Mouse (Mus musculus): ENCODE results near the gene Slit1. TPM values are rescaled to one million over a fixed set of nuclear protein-coding genes. Genes with fewer than 3 reads are reported as not detected.

Gene Slit1
- polyA plus RNA-seq, 1 experiment: 0.80 TPM

DNA sequence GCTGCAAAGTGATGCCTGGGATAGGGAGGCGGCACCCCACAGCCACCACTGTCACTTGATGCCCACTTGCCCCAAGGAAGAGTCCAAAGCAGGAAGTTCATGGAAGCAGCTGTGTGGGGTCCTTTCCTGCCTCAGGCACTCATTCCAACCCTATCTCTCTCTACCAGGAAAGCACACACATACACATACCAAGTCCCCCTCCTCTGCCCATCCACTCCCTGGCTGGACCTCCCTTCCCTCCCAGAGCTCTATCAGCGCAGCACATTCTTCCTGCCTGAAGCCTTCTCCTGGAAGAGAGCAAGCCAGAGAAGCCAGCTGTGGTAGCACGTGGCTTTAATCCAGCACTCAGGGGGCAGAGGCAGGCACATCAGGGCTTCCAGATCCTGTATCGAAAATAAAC lies 65.9 kb downstream of the Slit1 start:
- Histone ChIP-seq H3K4me2 (ENCODE audit: low read depth) (no peak overlapping the region), H3K27me3 (ENCODE audit: control insufficient read depth, insufficient read depth, insufficient read length) (no peaks in the 10 kb centered on the region), H3K79me2 (ENCODE audit: control insufficient read depth, insufficient read depth) (no peaks in the 10 kb centered on the region), H3K36me3 (ENCODE audit: control insufficient read depth, insufficient read depth) (no peaks in the 10 kb centered on the region), H3ac (ENCODE audit: control insufficient read depth, insufficient read length) (no peak overlapping the region), H3K4me3 (no peak overlapping the region)
- no peak for TF ChIP-seq TCF12 (IDR thresholded peaks at IDR 0.05; ENCODE audit: insufficient read depth, poor library complexity, severe bottlenecking)
- no peak for TF ChIP-seq MYOD1 (IDR thresholded peaks at IDR 0.05; ENCODE audit: control insufficient read depth in 1 of 3, insufficient read length in 2 of 3, low read depth in 2 of 3)
- TF ChIP-seq POLR2A (IDR thresholded peaks at IDR 0.05; ENCODE audit: insufficient read length, low read depth): no peak
- no peak for TF ChIP-seq POLR2AphosphoS2 (IDR thresholded peaks at IDR 0.05; ENCODE audit: insufficient read length, low read depth)
- TF ChIP-seq USF1 (IDR thresholded peaks at IDR 0.05; ENCODE audit: low read depth): no peak
- TF ChIP-seq SRF (IDR thresholded peaks at IDR 0.05; ENCODE audit: control insufficient read depth, insufficient read length, low read depth): no peak
- TF ChIP-seq REST (IDR thresholded peaks at IDR 0.05; ENCODE audit: insufficient read depth, insufficient read length): no peak
- TF ChIP-seq MYOG (IDR thresholded peaks at IDR 0.05; ENCODE audit: control insufficient read depth in 1 of 3, insufficient read depth in 1 of 3, insufficient read length in 2 of 3, low read depth in 2 of 3): no peak
- TF ChIP-seq CEBPB (IDR thresholded peaks at IDR 0.05; ENCODE audit: insufficient read depth, poor library complexity, severe bottlenecking): no peak

- no peak overlapping the region for H3ac ChIP-seq (ENCODE audit: control insufficient read depth, insufficient read length)
- no peaks in the 10 kb centered on the region for H3K36me3 ChIP-seq (ENCODE audit: control insufficient read depth, insufficient read depth)
- H3K4me3 ChIP-seq: no peak overlapping the region
- H3K4me2 ChIP-seq (ENCODE audit: low read depth): no peak overlapping the region
- no peaks in the 10 kb centered on the region for H3K27me3 ChIP-seq (ENCODE audit: control insufficient read depth, insufficient read depth, insufficient read length)
- TF ChIP-seq MYOD1 (IDR thresholded peaks at IDR 0.05; ENCODE audit: control insufficient read depth in 1 of 3, insufficient read length in 2 of 3, low read depth in 2 of 3) (no peak), SRF (IDR thresholded peaks at IDR 0.05; ENCODE audit: control insufficient read depth, insufficient read length, low read depth) (no peak), POLR2AphosphoS2 (IDR thresholded peaks at IDR 0.05; ENCODE audit: insufficient read length, low read depth) (no peak), E2F4 (IDR thresholded peaks at IDR 0.05; ENCODE audit: insufficient read depth) (no peak), TCF12 (IDR thresholded peaks at IDR 0.05; ENCODE audit: insufficient read depth, poor library complexity, severe bottlenecking) (no peak), TCF3 (IDR thresholded peaks at IDR 0.05; ENCODE audit: insufficient read length, low read depth) (no peak), POLR2A (IDR thresholded peaks at IDR 0.05; ENCODE audit: insufficient read length, low read depth) (no peak), MYOG (IDR thresholded peaks at IDR 0.05; ENCODE audit: control insufficient read depth in 1 of 3, insufficient read depth in 1 of 3, insufficient read length in 2 of 3, low read depth in 2 of 3) (no peak), MAX (IDR thresholded peaks at IDR 0.05; ENCODE audit: low read depth) (no peak), REST (IDR thresholded peaks at IDR 0.05; ENCODE audit: insufficient read depth, insufficient read length) (no peak), CEBPB (IDR thresholded peaks at IDR 0.05; ENCODE audit: insufficient read depth, poor library complexity, severe bottlenecking) (no peak), USF1 (IDR thresholded peaks at IDR 0.05; ENCODE audit: low read depth) (no peak)
- no peaks in the 10 kb centered on the region for H3K79me2 ChIP-seq (ENCODE audit: control insufficient read depth, insufficient read depth)
These were observed 67.9 kb downstream of the Slit1 start for GRCm38 (mm10) chr19:41675583-41675982.

- no peaks in the 10 kb centered on the region for H3K36me3 ChIP-seq (ENCODE audit: control insufficient read depth, insufficient read depth)
- no peak overlapping the region for H3K4me3 ChIP-seq
- no peaks in the 10 kb centered on the region for H3K27me3 ChIP-seq (ENCODE audit: control insufficient read depth, insufficient read depth, insufficient read length)
- H3ac ChIP-seq (ENCODE audit: control insufficient read depth, insufficient read length): no peak overlapping the region
- TF ChIP-seq POLR2A (IDR thresholded peaks at IDR 0.05; ENCODE audit: insufficient read length, low read depth) (no peak), TCF3 (IDR thresholded peaks at IDR 0.05; ENCODE audit: insufficient read length, low read depth) (no peak), SRF (IDR thresholded peaks at IDR 0.05; ENCODE audit: control insufficient read depth, insufficient read length, low read depth) (no peak), MAX (IDR thresholded peaks at IDR 0.05; ENCODE audit: low read depth) (no peak), REST (IDR thresholded peaks at IDR 0.05; ENCODE audit: insufficient read depth, insufficient read length) (no peak), MYOG (IDR thresholded peaks at IDR 0.05; ENCODE audit: control insufficient read depth in 1 of 3, insufficient read depth in 1 of 3, insufficient read length in 2 of 3, low read depth in 2 of 3) (no peak), TCF12 (IDR thresholded peaks at IDR 0.05; ENCODE audit: insufficient read depth, poor library complexity, severe bottlenecking) (no peak), CEBPB (IDR thresholded peaks at IDR 0.05; ENCODE audit: insufficient read depth, poor library complexity, severe bottlenecking) (no peak), POLR2AphosphoS2 (IDR thresholded peaks at IDR 0.05; ENCODE audit: insufficient read length, low read depth) (no peak), USF1 (IDR thresholded peaks at IDR 0.05; ENCODE audit: low read depth) (no peak), E2F4 (IDR thresholded peaks at IDR 0.05; ENCODE audit: insufficient read depth) (no peak), MYOD1 (IDR thresholded peaks at IDR 0.05; ENCODE audit: control insufficient read depth in 1 of 3, insufficient read length in 2 of 3, low read depth in 2 of 3) (no peak)
- no peaks in the 10 kb centered on the region for H3K79me2 ChIP-seq (ENCODE audit: control insufficient read depth, insufficient read depth)
- H3K4me2 ChIP-seq (ENCODE audit: low read depth): peak overlapping the region; percentile 10
These were observed 69.1 kb downstream of the Slit1 start for GRCm38 (mm10) chr19:41674366-41674765.

DNA sequence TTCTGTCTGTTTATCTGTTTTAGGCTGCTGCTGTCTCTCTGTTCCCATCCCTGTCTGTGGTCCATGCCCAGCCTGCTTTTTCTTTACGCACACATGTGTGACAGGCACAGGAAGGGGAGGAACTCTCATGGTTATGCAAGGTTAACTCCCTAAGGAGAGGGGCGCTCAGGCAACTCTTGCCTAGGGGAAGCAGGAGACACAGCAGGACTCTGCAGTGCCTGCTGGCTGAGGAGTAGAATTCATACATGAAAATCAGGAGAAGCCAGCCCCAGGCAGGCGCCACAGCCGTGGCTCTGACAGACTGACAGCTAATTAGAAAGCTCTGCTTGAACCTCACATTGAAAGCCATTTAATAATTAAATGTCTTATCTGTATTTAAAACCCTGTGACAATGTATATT lies 70.6 kb downstream of the Slit1 start:
- no peaks in the 10 kb centered on the region for H3K79me2 ChIP-seq (ENCODE audit: control insufficient read depth, insufficient read depth)
- no peaks in the 10 kb centered on the region for H3K27me3 ChIP-seq (ENCODE audit: control insufficient read depth, insufficient read depth, insufficient read length)
- H3ac ChIP-seq (ENCODE audit: control insufficient read depth, insufficient read length): no peak overlapping the region
- no peak overlapping the region for H3K4me3 ChIP-seq
- H3K36me3 ChIP-seq (ENCODE audit: control insufficient read depth, insufficient read depth): no peaks in the 10 kb centered on the region
- no peak overlapping the region for H3K4me2 ChIP-seq (ENCODE audit: low read depth)
- TF ChIP-seq MAX (IDR thresholded peaks at IDR 0.05; ENCODE audit: low read depth): no peak
- TF ChIP-seq MYOD1 (IDR thresholded peaks at IDR 0.05; ENCODE audit: control insufficient read depth in 1 of 3, insufficient read length in 2 of 3, low read depth in 2 of 3): no peak
- no peak for TF ChIP-seq E2F4 (IDR thresholded peaks at IDR 0.05; ENCODE audit: insufficient read depth)
- no peak for TF ChIP-seq USF1 (IDR thresholded peaks at IDR 0.05; ENCODE audit: low read depth)
- no peak for TF ChIP-seq POLR2A (IDR thresholded peaks at IDR 0.05; ENCODE audit: insufficient read length, low read depth)
- no peak for TF ChIP-seq REST (IDR thresholded peaks at IDR 0.05; ENCODE audit: insufficient read depth, insufficient read length)
- TF ChIP-seq POLR2AphosphoS2 (IDR thresholded peaks at IDR 0.05; ENCODE audit: insufficient read length, low read depth): no peak
- no peak for TF ChIP-seq SRF (IDR thresholded peaks at IDR 0.05; ENCODE audit: control insufficient read depth, insufficient read length, low read depth)
- no peak for TF ChIP-seq TCF3 (IDR thresholded peaks at IDR 0.05; ENCODE audit: insufficient read length, low read depth)
- TF ChIP-seq CEBPB (IDR thresholded peaks at IDR 0.05; ENCODE audit: insufficient read depth, poor library complexity, severe bottlenecking): no peak
- TF ChIP-seq MYOG (IDR thresholded peaks at IDR 0.05; ENCODE audit: control insufficient read depth in 1 of 3, insufficient read depth in 1 of 3, insufficient read length in 2 of 3, low read depth in 2 of 3): no peak
- no peak for TF ChIP-seq TCF12 (IDR thresholded peaks at IDR 0.05; ENCODE audit: insufficient read depth, poor library complexity, severe bottlenecking)
